Mouse (Mus musculus): ENCODE results near the gene B3gat2. TPM values are rescaled to one million over a fixed set of nuclear protein-coding genes. Genes with fewer than 3 reads are reported as not detected.
A peak's percentile ranks its signal among the peaks of the same experiment; 100 is the strongest.

The B3gat2 gene
- polyA plus RNA-seq (2016; fragmentation: Nextera tagmentation; extraction: Ambion mirVana), result 0.19 and 0.33 TPM in 2 replicates

- Histone ChIP-seq H3K27ac (no peak within 1 kb of the TSS), H3K4me3 (peak within 1 kb of the TSS; percentile 48), H3K36me3 (no peaks in the 10 kb centered on the region), H3K9me3 (replicated peaks) (no peaks in the 10 kb centered on the region), H3K4me1 (no peaks in the 10 kb centered on the region), H3K4me2 (peak within 1 kb of the TSS; percentile 71), H3K27me3 (replicated peaks) (peaks cover 61% of the 10 kb centered on the region), H3K9ac (no peak within 1 kb of the TSS)
- WGBS (ENCODE audit: insufficient replicate concordance), result 2% methylated on average over 34 of the region's 34 CpGs
- no peak for ATAC-seq
These were observed at the start of gene B3gat2 for GRCm38 (mm10) chr1:23761502-23762135. Gene B3gat2 (plus strand): TSS chr1:23761753.

- Histone ChIP-seq H3K9me3 (replicated peaks) (no peaks in the 10 kb centered on the region), H3K9ac (no peak overlapping the region), H3K4me2 (no peak overlapping the region), H3K27ac (no peak overlapping the region), H3K36me3 (no peaks in the 10 kb centered on the region), H3K4me3 (no peak overlapping the region), H3K4me1 (no peaks in the 10 kb centered on the region), H3K27me3 (replicated peaks) (no peaks in the 10 kb centered on the region)
- 54% methylated on average over 8 of the region's 8 CpGs for WGBS (ENCODE audit: insufficient replicate concordance)
- ATAC-seq, result no peak
These were observed 41.2 kb upstream of the B3gat2 start for GRCm38 (mm10) chr1:23720326-23720725.

GRCm38 (mm10) chr1:23721036-23721435, 40.5 kb upstream of the B3gat2 start:
- H3K9me3 ChIP-seq (replicated peaks), result no peaks in the 10 kb centered on the region
- no peaks in the 10 kb centered on the region for H3K27me3 ChIP-seq (replicated peaks)
- WGBS (ENCODE audit: insufficient replicate concordance), result 65% methylated on average over 2 of the region's 2 CpGs
- no peaks in the 10 kb centered on the region for H3K4me1 ChIP-seq
- no peak overlapping the region for H3K9ac ChIP-seq
- no peak for ATAC-seq
- H3K4me3 ChIP-seq, result no peak overlapping the region
- H3K36me3 ChIP-seq, result no peaks in the 10 kb centered on the region
- H3K27ac ChIP-seq, result no peak overlapping the region
- no peak overlapping the region for H3K4me2 ChIP-seq

GRCm38 (mm10) chr1:23722469-23723372, 38.8 kb upstream of the B3gat2 start:
- 75% methylated on average over 15 of the region's 15 CpGs for WGBS (ENCODE audit: insufficient replicate concordance)
- ATAC-seq, result no peak
- Histone ChIP-seq H3K9me3 (replicated peaks) (no peaks in the 10 kb centered on the region), H3K4me2 (no peak overlapping the region), H3K9ac (no peak overlapping the region), H3K27me3 (replicated peaks) (no peaks in the 10 kb centered on the region), H3K4me3 (no peak overlapping the region), H3K27ac (no peak overlapping the region), H3K4me1 (no peaks in the 10 kb centered on the region), H3K36me3 (no peaks in the 10 kb centered on the region)

- no peaks in the 10 kb centered on the region for H3K9me3 ChIP-seq (replicated peaks)
- no peaks in the 10 kb centered on the region for H3K36me3 ChIP-seq
- H3K27me3 ChIP-seq (replicated peaks), result no peaks in the 10 kb centered on the region
- no peak overlapping the region for H3K27ac ChIP-seq
- WGBS (ENCODE audit: insufficient replicate concordance), result 69% methylated on average over 5 of the region's 5 CpGs
- H3K9ac ChIP-seq, result no peak overlapping the region
- H3K4me1 ChIP-seq, result no peaks in the 10 kb centered on the region
- H3K4me2 ChIP-seq, result no peak overlapping the region
- no peak for ATAC-seq
- H3K4me3 ChIP-seq, result no peak overlapping the region
These were observed 30.2 kb upstream of the B3gat2 start for GRCm38 (mm10) chr1:23731324-23731723.

GRCm38 (mm10) chr1:23750864-23751532, 10.6 kb upstream of the B3gat2 start:
- no peaks in the 10 kb centered on the region for H3K36me3 ChIP-seq
- H3K9ac ChIP-seq, result no peak overlapping the region
- WGBS (ENCODE audit: insufficient replicate concordance), result 61% methylated on average over 3 of the region's 3 CpGs
- no peaks in the 10 kb centered on the region for H3K4me1 ChIP-seq
- no peak overlapping the region for H3K4me2 ChIP-seq
- ATAC-seq, result no peak
- H3K27ac ChIP-seq, result no peak overlapping the region
- H3K9me3 ChIP-seq (replicated peaks), result no peaks in the 10 kb centered on the region
- H3K4me3 ChIP-seq, result no peak overlapping the region
- no peaks in the 10 kb centered on the region for H3K27me3 ChIP-seq (replicated peaks)

GRCm38 (mm10) chr1:23753091-23753490, 8.5 kb upstream of the B3gat2 start:
- 63% methylated on average over 2 of the region's 2 CpGs for WGBS (ENCODE audit: insufficient replicate concordance)
- ATAC-seq, result no peak
- H3K4me1 ChIP-seq, result no peaks in the 10 kb centered on the region
- H3K4me2 ChIP-seq, result no peak overlapping the region
- no peaks in the 10 kb centered on the region for H3K36me3 ChIP-seq
- no peak overlapping the region for H3K9ac ChIP-seq
- no peaks in the 10 kb centered on the region for H3K27me3 ChIP-seq (replicated peaks)
- no peak overlapping the region for H3K4me3 ChIP-seq
- no peaks in the 10 kb centered on the region for H3K9me3 ChIP-seq (replicated peaks)
- H3K27ac ChIP-seq, result no peak overlapping the region

GRCm38 (mm10) chr1:23753591-23753990, 8.0 kb upstream of the B3gat2 start:
- no peak for ATAC-seq
- Histone ChIP-seq H3K4me3 (no peak overlapping the region), H3K27me3 (replicated peaks) (no peaks in the 10 kb centered on the region), H3K27ac (no peak overlapping the region), H3K9me3 (replicated peaks) (no peaks in the 10 kb centered on the region), H3K4me1 (no peaks in the 10 kb centered on the region), H3K9ac (no peak overlapping the region), H3K4me2 (no peak overlapping the region), H3K36me3 (no peaks in the 10 kb centered on the region)
- 70% methylated on average over 6 of the region's 6 CpGs for WGBS (ENCODE audit: insufficient replicate concordance)

- H3K4me2 ChIP-seq, result no peak overlapping the region
- H3K36me3 ChIP-seq, result no peaks in the 10 kb centered on the region
- no peak for ATAC-seq
- no peak overlapping the region for H3K9ac ChIP-seq
- H3K27me3 ChIP-seq (replicated peaks), result peaks cover 2% of the 10 kb centered on the region
- WGBS (ENCODE audit: insufficient replicate concordance), result 58% methylated on average over 1 of the region's 1 CpGs
- H3K4me3 ChIP-seq, result no peak overlapping the region
- no peaks in the 10 kb centered on the region for H3K4me1 ChIP-seq
- H3K27ac ChIP-seq, result no peak overlapping the region
- H3K9me3 ChIP-seq (replicated peaks), result no peaks in the 10 kb centered on the region
These were observed 7.2 kb upstream of the B3gat2 start for GRCm38 (mm10) chr1:23754340-23754739.

GRCm38 (mm10) chr1:23754967-23755366, 6.6 kb upstream of the B3gat2 start:
- no peak overlapping the region for H3K27ac ChIP-seq
- peaks cover 9% of the 10 kb centered on the region for H3K27me3 ChIP-seq (replicated peaks)
- no peak overlapping the region for H3K4me3 ChIP-seq
- 84% methylated on average over 1 of the region's 1 CpGs for WGBS (ENCODE audit: insufficient replicate concordance)
- ATAC-seq, result no peak
- no peak overlapping the region for H3K4me2 ChIP-seq
- no peaks in the 10 kb centered on the region for H3K9me3 ChIP-seq (replicated peaks)
- no peak overlapping the region for H3K9ac ChIP-seq
- H3K36me3 ChIP-seq, result no peaks in the 10 kb centered on the region
- no peaks in the 10 kb centered on the region for H3K4me1 ChIP-seq

- no peak overlapping the region for H3K27ac ChIP-seq
- peaks cover 67% of the 10 kb centered on the region for H3K27me3 ChIP-seq (replicated peaks)
- no peak overlapping the region for H3K9ac ChIP-seq
- peak; percentile 27; the same call in 1 of the 2 replicates for ATAC-seq
- WGBS (ENCODE audit: insufficient replicate concordance), result 1% methylated on average over 45 of the region's 45 CpGs
- H3K4me2 ChIP-seq, result peak overlapping the region; percentile 71
- H3K4me3 ChIP-seq, result peak overlapping the region; percentile 48
- no peaks in the 10 kb centered on the region for H3K9me3 ChIP-seq (replicated peaks)
- no peaks in the 10 kb centered on the region for H3K36me3 ChIP-seq
- H3K4me1 ChIP-seq, result no peaks in the 10 kb centered on the region
These were observed 659 bp downstream of the B3gat2 start for GRCm38 (mm10) chr1:23762136-23762687.
